Mouse (Mus musculus) urinary bladder, postnatal 36 days (tissue): Measurements from ENCODE around the gene Col25a1.

ENCODE experiments used
- DNase-seq, 2 experiments: peaks; one replicate each; pipeline ENCODE4 v3.0.0; 2022; ENCODE audit warnings: low spot score in 2 of 2, mixed read lengths in 1 of 2

Col25a1 gene

GRCm38 (mm10) chr3:130161323-130161917 is 30.1 kb downstream of the Col25a1 start:
- no peak for DNase-seq

GRCm38 (mm10) chr3:130166875-130167274 is 35.6 kb downstream of the Col25a1 start:
- no peak for DNase-seq

- DNase-seq = no peak
Measured at GRCm38 (mm10) chr3:130172764-130173163, 41.5 kb downstream of the Col25a1 start.

GRCm38 (mm10) chr3:130180181-130180940 is 49.1 kb downstream of the Col25a1 start:
- peak; percentile 39 to 65 for DNase-seq

GRCm38 (mm10) chr3:130180964-130181590 is 49.8 kb downstream of the Col25a1 start:
- no peak for DNase-seq

GRCm38 (mm10) chr3:130181591-130181980 is 50.3 kb downstream of the Col25a1 start:
- no peak for DNase-seq

GRCm38 (mm10) chr3:130182450-130182849 is 51.1 kb downstream of the Col25a1 start:
- DNase-seq = no peak

GRCm38 (mm10) chr3:130185111-130185510 is 53.8 kb downstream of the Col25a1 start:
- no peak for DNase-seq

GRCm38 (mm10) chr3:130187588-130187987 is 56.3 kb downstream of the Col25a1 start:
- DNase-seq = no peak

GRCm38 (mm10) chr3:130193450-130193849 is 62.1 kb downstream of the Col25a1 start:
- no peak for DNase-seq

GRCm38 (mm10) chr3:130214631-130215030 is 83.3 kb downstream of the Col25a1 start:
- DNase-seq = no peak

- DNase-seq = no peak
Measured at GRCm38 (mm10) chr3:130216141-130216540, 84.8 kb downstream of the Col25a1 start.

GRCm38 (mm10) chr3:130216646-130217045 is 85.3 kb downstream of the Col25a1 start:
- DNase-seq = no peak

GRCm38 (mm10) chr3:130217705-130218104 is 86.4 kb downstream of the Col25a1 start:
- DNase-seq = no peak

- DNase-seq = no peak
Measured at GRCm38 (mm10) chr3:130218232-130218728, 87.0 kb downstream of the Col25a1 start.

GRCm38 (mm10) chr3:130220811-130221210 is 89.5 kb downstream of the Col25a1 start:
- no peak for DNase-seq

- DNase-seq = no peak
Measured at GRCm38 (mm10) chr3:130228186-130228585, 96.9 kb downstream of the Col25a1 start.

GRCm38 (mm10) chr3:130232944-130233343 is 101.6 kb downstream of the Col25a1 start:
- no peak for DNase-seq

GRCm38 (mm10) chr3:130235233-130235632 is 103.9 kb downstream of the Col25a1 start:
- no peak for DNase-seq

GRCm38 (mm10) chr3:130236129-130236528 is 104.8 kb downstream of the Col25a1 start:
- DNase-seq = no peak

GRCm38 (mm10) chr3:130237852-130238251 is 106.6 kb downstream of the Col25a1 start:
- no peak for DNase-seq

- no peak for DNase-seq
Measured at GRCm38 (mm10) chr3:130241924-130242323, 110.6 kb downstream of the Col25a1 start.
